Mouse (Mus musculus) kidney, embryonic 14.5 days (tissue): Measurements from ENCODE around the gene Vps45. TPM values are rescaled to one million over a fixed set of nuclear protein-coding genes. Genes with fewer than 3 reads are reported as not detected.

Experiments
- ATAC-seq: fragments of 200-750 bp; cut with Nextera tagmentation; 2 replicates; pipeline ENCODE4 v1.8.0; 2017; ENCODE audit warnings: moderate number of reproducible peaks, mild to moderate bottlenecking, moderate TSS enrichment, moderate library complexity; ENCODE audit not compliant: low FRiP score, low TSS enrichment
- H3K27ac ChIP-seq: fragments of 300-500 bp; sonication (generic); 2 replicates; pipeline ENCODE4 v1.5.1; 2014; ENCODE audit warnings: low read depth, mild to moderate bottlenecking, low read length, moderate library complexity, mixed read lengths
- H3K27me3 ChIP-seq: fragments of 300-500 bp; sonication (generic); 2 replicates; pipeline ENCODE4 v1.6.1; 2014; ENCODE audit warnings: mild to moderate bottlenecking, low read length; ENCODE audit not compliant: control insufficient read depth, insufficient read depth
- H3K36me3 ChIP-seq: fragments of 300-500 bp; sonication (generic); 2 replicates; pipeline ENCODE4 v1.6.1; 2014; ENCODE audit warnings: low read length, mixed read lengths; ENCODE audit not compliant: control insufficient read depth, insufficient read depth
- H3K4me1 ChIP-seq: fragments of 300-500 bp; sonication (generic); 2 replicates; pipeline ENCODE4 v1.6.1; 2014; ENCODE audit warnings: low read length, mixed read lengths; ENCODE audit not compliant: control insufficient read depth, insufficient read depth
- H3K4me2 ChIP-seq: fragments of 300-500 bp; sonication (generic); replicated peaks from 2 replicates; pipeline ENCODE4 v1.6.1; 2014; ENCODE audit warnings: low read depth, mild to moderate bottlenecking, low read length
- H3K4me3 ChIP-seq: fragments of 300-500 bp; sonication (generic); 2 replicates; pipeline ENCODE4 v1.5.1; 2014; ENCODE audit warnings: mild to moderate bottlenecking, low read length
- H3K9ac ChIP-seq: fragments of 300-500 bp; sonication (generic); 2 replicates; pipeline ENCODE4 v1.6.1; 2014; ENCODE audit warnings: low read depth, mild to moderate bottlenecking, low read length, moderate library complexity
- H3K9me3 ChIP-seq: fragments of 300-500 bp; sonication (generic); 2 replicates; pipeline ENCODE4 v1.6.1; 2016; ENCODE audit warnings: low read length; ENCODE audit not compliant: control insufficient read depth
- WGBS: fragments of 180-500 bp; shearing (Covaris S2); extraction: QIAGEN DNeasy Blood & Tissue Kit; methylation state at CpG from one replicate; pipeline ENCODE4 v1.1.7; 2014; 5-methylcytosine and 5-hydroxymethylcytosine counted together
- polyA plus RNA-seq: library from polyadenylated mRNA; unstranded; fragments of >200 nt; fragmentation: Nextera tagmentation; extraction: Ambion mirVana; gene quantifications from 2 replicates; pipeline ENCODE4 v1.2.1, GENCODE M21; 2014

The Vps45 gene
- polyA plus RNA-seq, 1 experiment from 2014 or later: 24.3 TPM

DNA sequence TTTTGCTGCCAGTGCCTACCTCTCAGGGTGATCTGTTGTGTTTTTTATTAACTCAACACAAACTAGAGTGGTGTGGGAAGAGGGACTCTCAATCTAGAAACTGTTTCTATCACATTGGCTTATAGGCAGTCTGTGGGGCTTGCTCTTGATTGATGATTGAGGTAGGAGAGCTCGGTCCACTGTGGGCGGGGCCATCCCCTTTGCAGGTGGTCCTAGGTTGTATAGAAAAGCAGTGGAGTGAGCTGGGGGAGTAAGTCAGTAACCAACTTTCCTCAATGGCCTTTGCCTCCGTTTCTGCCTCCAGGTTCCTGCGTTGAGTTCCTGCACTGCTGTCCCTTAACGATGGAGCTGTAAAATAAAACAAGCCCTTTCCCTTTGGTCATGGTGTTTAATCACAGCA, 8.5 kb upstream of the Vps45 start:
- Histone ChIP-seq H3K27ac (no peak overlapping the region), H3K27me3 (no peaks in the 10 kb centered on the region; the same call in 1 of the 2 replicates), H3K9ac (no peak overlapping the region), H3K4me1 (peaks cover 5% of the 10 kb centered on the region; the same call in 1 of the 2 replicates), H3K9me3 (no peaks in the 10 kb centered on the region), H3K36me3 (no peaks in the 10 kb centered on the region), H3K4me3 (no peak overlapping the region), H3K4me2 (no peak overlapping the region)
- 36% methylated on average over 5 of the region's 5 CpGs for WGBS
- no peak for ATAC-seq

- Histone ChIP-seq H3K36me3 (no peaks in the 10 kb centered on the region), H3K4me3 (peak overlapping the region; percentile 18; the same call in 1 of the 2 replicates), H3K9me3 (no peaks in the 10 kb centered on the region), H3K4me2 (peak overlapping the region; percentile 24; the same call in 1 of the 2 replicates), H3K27me3 (no peaks in the 10 kb centered on the region), H3K9ac (no peak overlapping the region), H3K4me1 (peaks cover 5% of the 10 kb centered on the region; the same call in 1 of the 2 replicates), H3K27ac (no peak overlapping the region)
- 43% methylated on average over 20 of the region's 20 CpGs for WGBS
- ATAC-seq: peak; percentile 39; the same call in 1 of the 2 replicates
These were observed 7.6 kb upstream of the Vps45 start for GRCm38 (mm10) chr3:96065754-96066375.

DNA sequence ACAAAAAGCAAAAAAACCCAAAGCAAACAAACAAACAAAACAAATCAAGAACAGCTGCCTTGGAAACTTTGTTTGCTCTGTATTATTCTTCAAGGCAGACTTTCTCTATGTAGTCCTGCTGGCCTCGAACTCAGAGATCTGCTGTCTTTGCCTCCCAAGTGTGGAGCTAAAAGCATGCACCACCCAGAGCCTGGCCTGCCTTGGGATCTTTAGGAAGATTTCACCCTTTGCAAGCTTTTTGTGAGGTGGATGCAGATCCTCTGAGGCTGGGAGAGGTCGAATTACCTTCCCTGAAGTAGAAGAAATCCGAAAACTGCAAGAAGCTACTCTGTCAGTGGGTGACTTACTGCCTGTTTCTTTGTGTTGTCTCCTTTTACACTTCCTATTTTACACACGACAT, 6.9 kb upstream of the Vps45 start:
- Histone ChIP-seq H3K9ac (no peak overlapping the region), H3K4me1 (peaks cover 5% of the 10 kb centered on the region; the same call in 1 of the 2 replicates), H3K4me2 (no peak overlapping the region; the same call in 1 of the 2 replicates), H3K4me3 (no peak overlapping the region; the same call in 1 of the 2 replicates), H3K27ac (no peak overlapping the region), H3K27me3 (no peaks in the 10 kb centered on the region), H3K36me3 (no peaks in the 10 kb centered on the region), H3K9me3 (no peaks in the 10 kb centered on the region)
- ATAC-seq: no peak
- WGBS: 30% methylated on average over 4 of the region's 4 CpGs

GRCm38 (mm10) chr3:96064217-96064616, 6.0 kb upstream of the Vps45 start:
- Histone ChIP-seq H3K4me3 (no peak overlapping the region), H3K4me2 (no peak overlapping the region), H3K4me1 (peaks cover 5% of the 10 kb centered on the region; the same call in 1 of the 2 replicates), H3K9ac (no peak overlapping the region), H3K27ac (no peak overlapping the region), H3K9me3 (no peaks in the 10 kb centered on the region), H3K36me3 (no peaks in the 10 kb centered on the region), H3K27me3 (no peaks in the 10 kb centered on the region)
- WGBS: 95% methylated on average over 3 of the region's 3 CpGs
- no peak for ATAC-seq

DNA sequence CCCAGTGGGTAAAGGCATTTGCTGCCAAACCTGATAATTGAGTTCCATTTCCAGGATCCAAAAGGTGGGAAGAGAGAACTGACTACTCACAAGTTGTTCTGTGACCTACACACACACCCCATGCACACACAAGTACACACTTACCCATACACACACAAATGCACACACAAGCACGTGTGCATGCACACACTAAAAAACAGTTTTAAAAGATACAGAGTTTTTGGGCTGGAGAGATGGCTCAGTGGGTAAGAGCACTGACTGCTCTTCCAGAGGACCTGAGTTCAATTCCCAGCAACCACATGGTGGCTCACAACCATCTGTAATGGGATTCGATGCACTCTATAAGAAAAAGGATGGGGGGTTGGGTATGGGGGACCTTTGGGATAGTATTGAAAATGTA, 5.0 kb upstream of the Vps45 start:
- no peak overlapping the region for H3K27ac ChIP-seq
- WGBS: 83% methylated on average over 2 of the region's 2 CpGs
- no peaks in the 10 kb centered on the region for H3K27me3 ChIP-seq
- no peak overlapping the region for H3K9ac ChIP-seq
- no peak overlapping the region for H3K4me2 ChIP-seq
- H3K36me3 ChIP-seq: no peaks in the 10 kb centered on the region
- no peak for ATAC-seq
- H3K9me3 ChIP-seq: no peaks in the 10 kb centered on the region
- no peak overlapping the region for H3K4me3 ChIP-seq
- H3K4me1 ChIP-seq: peaks cover 7% of the 10 kb centered on the region; the same call in 1 of the 2 replicates

GRCm38 (mm10) chr3:96060146-96060545, 1.9 kb upstream of the Vps45 start:
- H3K9ac ChIP-seq: no peak overlapping the region
- no peak overlapping the region for H3K27ac ChIP-seq
- WGBS: 80% methylated on average over 1 of the region's 1 CpGs
- H3K27me3 ChIP-seq: no peaks in the 10 kb centered on the region
- H3K4me3 ChIP-seq: no peak overlapping the region
- no peaks in the 10 kb centered on the region for H3K9me3 ChIP-seq
- no peak for ATAC-seq
- H3K4me1 ChIP-seq: 0 out of 2 replicates have a peak, but pooled peaks cover 2% of the 10 kb centered on the region
- H3K4me2 ChIP-seq: no peak overlapping the region
- H3K36me3 ChIP-seq: no peaks in the 10 kb centered on the region

DNA sequence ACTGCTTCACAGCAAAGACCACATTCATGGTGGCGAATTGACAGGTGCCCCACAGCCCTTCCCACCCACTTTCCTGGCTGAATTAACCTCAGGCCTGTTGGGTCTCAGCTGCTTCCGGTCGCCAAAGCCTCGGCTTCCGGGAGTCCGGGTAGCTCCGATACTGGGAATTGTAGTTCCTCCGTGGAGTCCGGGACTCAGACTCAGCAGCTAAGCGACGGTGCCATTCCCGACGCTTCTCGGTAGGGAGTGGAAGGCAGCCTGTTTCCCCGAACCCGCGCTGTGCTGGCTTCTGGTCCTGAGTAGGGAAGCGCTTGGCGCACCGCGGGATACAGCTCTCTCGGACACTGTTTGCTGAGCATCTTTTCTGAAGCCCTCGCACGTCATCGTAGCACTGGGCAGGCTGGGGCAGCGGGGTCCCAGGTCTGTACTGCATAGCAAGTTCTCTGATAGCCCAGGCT, 490 bp downstream of the Vps45 start:
- ATAC-seq: peak; percentile 92
- WGBS: 0% methylated on average over 26 of the region's 26 CpGs
- H3K36me3 ChIP-seq: no peaks in the 10 kb centered on the region
- H3K9ac ChIP-seq: peak overlapping the region; percentile 59
- H3K4me2 ChIP-seq: peak overlapping the region; percentile 75
- peak overlapping the region; percentile 52 for H3K4me3 ChIP-seq
- H3K27me3 ChIP-seq: no peaks in the 10 kb centered on the region
- peak overlapping the region; percentile 76 for H3K27ac ChIP-seq
- no peaks in the 10 kb centered on the region for H3K9me3 ChIP-seq
- H3K4me1 ChIP-seq: 0 out of 2 replicates have a peak, but pooled peaks cover 2% of the 10 kb centered on the region

DNA sequence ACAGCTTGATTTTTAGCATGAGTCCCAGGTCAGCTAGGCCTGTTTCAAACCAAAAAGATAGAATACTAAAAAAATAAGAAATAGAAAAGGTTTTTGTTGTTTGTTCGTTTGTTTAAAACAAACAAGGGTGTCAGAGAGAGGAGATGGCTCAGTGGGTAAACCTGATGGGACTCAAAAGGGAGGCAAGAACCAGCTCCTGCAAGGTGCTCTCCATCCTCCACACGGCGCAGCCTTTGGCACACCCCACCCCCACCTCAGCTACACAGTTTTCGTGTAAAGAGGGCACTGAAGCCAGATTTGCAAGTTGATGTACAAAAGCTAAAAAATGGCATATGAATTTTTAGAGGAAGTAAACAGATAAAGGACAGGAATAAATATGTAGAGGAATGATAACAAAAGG, 2.2 kb downstream of the Vps45 start:
- Histone ChIP-seq H3K36me3 (no peaks in the 10 kb centered on the region; the same call in 1 of the 2 replicates), H3K4me3 (no peak overlapping the region), H3K27ac (no peak overlapping the region), H3K27me3 (no peaks in the 10 kb centered on the region), H3K9ac (no peak overlapping the region), H3K4me2 (no peak overlapping the region), H3K9me3 (no peaks in the 10 kb centered on the region), H3K4me1 (0 out of 2 replicates have a peak, but pooled peaks cover 2% of the 10 kb centered on the region)
- no peak for ATAC-seq
- 85% methylated on average over 4 of the region's 4 CpGs for WGBS

GRCm38 (mm10) chr3:96055294-96055693, 3.0 kb downstream of the Vps45 start:
- no peak for ATAC-seq
- WGBS: 90% methylated on average over 6 of the region's 6 CpGs
- Histone ChIP-seq H3K27me3 (no peaks in the 10 kb centered on the region), H3K9me3 (no peaks in the 10 kb centered on the region), H3K4me2 (no peak overlapping the region), H3K36me3 (no peaks in the 10 kb centered on the region; the same call in 1 of the 2 replicates), H3K4me3 (no peak overlapping the region), H3K27ac (no peak overlapping the region), H3K4me1 (0 out of 2 replicates have a peak, but pooled peaks cover 2% of the 10 kb centered on the region), H3K9ac (no peak overlapping the region)
